Mouse (Mus musculus) gastrocnemius, postnatal 25 days (tissue): Measurements from ENCODE around the gene Ugt1a10. TPM values are rescaled to one million over a fixed set of nuclear protein-coding genes. Genes with fewer than 3 reads are reported as not detected.

Experiments
- DNase-seq: peaks from one replicate; pipeline ENCODE4 v3.0.0; 2022
- total RNA-seq, 2 experiments: library from RNA; stranded (reverse); gene quantifications; 1 replicate in 1 of 2; 2 replicates in 1 of 2; pipeline ENCODE4 v1.2.3; 2021

Gene Ugt1a10
- total RNA-seq, 2 experiments from 2014 or later, result not detected

DNA sequence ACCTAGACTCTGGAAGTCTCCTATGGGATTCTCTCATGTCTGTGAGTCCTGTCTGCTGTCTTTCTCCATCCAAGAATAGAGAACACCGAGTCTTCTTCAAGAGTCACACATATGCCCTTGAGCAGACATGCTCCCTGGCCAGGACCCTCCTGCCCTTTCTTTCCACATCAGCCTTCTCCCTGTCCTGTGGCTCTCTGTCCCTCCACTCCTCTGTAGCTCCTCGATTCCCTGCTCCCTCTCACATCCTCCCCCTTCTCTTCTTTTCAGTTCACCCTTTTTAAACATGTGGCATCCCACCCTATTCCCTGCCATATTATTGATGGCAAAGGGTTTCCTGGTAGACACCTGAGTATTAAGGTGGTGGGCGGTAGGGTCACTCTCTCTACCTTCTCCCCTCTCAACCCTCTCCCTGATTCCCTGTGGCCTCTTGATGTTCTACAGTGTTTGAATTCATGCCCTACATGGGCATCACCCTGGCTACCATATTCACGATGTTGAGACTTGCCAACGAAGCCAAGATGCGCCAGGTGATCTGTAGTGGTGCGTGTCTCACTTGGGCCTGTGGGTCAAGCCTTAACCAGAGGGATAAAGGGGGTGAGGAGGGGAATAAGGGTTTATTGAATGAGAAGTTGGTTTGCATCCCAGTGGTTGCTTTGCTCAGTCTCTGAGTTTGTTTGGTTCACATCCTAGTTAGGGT, 176.8 kb downstream of the Ugt1a10 start:
- DNase-seq, result no peak

- DNase-seq, result no peak
Measured at GRCm38 (mm10) chr1:88232664-88233380, 177.6 kb downstream of the Ugt1a10 start.

DNA sequence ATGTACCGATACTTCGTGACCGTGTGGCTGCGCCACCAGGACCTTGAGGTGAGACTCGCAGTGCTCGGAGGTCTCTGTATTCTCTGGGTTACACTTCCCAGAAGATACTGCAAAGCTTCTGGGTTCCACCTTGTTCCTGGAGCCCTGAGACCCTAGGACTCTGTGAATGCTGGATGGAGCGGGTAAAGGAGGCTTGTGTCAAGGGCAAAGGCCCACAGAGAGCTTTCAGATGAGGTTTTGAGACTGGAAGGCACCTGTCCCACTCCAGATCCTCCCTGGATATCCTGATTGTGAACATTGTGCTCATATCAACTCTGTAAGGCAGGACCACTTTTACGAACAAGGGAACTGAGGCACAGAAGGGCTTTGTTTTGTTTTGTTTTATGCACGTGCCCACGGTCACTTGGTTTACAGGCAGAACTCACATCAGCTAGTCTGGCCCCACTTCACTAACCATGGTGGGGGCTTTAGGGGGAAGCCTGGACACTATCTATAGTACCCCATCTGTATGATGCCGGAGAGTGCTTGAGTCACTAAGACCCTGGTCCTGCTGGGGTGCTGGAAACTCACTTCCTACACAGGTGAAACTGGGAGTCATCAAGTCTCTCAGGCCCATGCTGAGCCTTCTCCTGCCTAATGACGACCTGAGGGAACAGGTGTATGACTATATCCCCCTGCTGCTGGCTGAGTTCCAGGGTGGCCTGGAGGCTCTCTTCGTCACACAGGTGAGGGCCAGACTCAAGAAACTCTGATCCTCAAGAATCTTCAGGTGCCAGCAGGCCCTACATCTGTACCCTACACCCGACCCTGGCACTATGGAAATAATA, 178.4 kb downstream of the Ugt1a10 start:
- no peak for DNase-seq

- no peak for DNase-seq
Measured at GRCm38 (mm10) chr1:88234248-88234610, 179.0 kb downstream of the Ugt1a10 start.

DNA sequence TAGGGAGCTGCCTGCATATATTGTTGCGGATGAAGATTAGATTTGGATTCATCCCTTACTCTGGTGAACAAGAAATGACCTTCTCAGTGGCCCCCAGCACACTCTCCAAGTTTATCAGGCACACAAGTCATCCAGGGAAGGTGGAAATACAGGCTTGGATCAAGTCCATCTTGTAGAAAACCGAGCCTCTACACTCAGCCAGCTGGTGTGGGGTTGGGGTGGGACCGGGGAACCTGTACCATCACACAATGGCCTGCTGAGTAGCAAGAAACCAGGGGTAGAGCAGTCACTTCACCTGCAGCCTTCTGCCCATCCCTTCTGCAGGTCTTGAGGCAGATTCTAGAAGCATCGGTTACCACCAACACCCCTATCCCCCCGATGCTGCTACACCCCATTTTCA, 179.5 kb downstream of the Ugt1a10 start:
- no peak for DNase-seq

DNA sequence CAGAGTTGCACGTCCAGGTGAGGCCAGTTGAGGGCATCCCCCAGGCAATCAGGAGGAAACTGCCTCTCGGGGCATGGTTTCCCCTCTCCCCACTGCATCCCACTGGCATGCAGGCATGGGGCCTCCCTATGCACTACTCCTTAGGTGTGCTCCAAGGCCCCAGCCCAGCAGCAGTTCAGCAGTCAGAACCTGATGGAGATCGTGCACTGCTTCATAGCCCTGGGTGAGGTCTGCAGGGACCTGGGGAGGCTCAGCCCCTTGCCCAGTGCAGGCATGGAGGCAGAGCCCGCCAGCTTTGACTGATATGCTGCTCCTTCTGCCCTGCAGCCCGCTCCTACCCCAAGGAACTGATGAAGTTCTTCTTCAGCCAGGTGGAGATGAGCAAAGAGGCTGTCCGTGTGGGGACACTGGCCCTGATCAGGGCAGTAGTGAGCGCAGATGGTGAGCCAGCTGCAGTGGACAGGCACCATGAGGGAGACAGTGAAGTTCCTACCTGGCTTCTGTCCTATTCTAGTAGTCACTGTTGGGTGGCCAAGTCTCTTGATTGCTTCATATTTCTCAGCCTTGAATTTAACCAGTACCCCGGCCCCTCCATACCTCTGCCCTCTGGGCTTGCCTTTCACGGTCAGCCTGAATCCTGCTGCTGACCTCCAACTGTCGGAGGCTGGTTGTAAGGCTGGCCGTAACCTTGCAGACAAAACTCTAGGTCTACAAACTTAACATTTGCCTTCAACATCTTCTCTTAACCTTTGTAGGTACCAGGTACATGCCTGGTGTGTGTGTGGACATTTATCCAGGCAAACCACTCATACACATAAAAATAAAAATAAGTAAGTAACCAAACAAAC, 180.1 kb downstream of the Ugt1a10 start:
- no peak for DNase-seq

DNA sequence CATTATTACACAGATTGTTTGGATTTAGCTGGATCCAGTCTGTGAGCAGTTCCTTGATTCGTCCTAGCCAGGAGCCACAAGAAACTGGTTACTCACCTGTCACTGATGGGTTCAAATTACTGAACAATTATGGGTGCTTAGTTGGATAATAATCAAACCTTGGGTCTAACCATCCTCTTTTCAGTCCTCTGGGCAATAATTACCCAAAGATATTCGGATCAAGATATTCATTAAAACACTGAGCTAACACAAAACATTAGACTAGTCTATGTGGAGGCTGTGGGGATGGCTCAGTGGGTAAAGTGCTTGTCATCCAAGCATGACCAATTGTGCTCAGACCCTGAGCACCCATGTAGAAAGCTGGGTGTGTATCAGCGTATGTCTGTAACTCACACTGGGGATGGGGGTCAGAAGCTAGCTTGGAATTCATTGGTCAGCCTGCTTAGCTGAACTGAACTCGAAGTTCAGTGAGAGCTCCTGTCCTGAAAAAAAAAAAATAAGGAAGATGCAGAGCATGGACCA, 180.8 kb downstream of the Ugt1a10 start:
- no peak for DNase-seq

GRCm38 (mm10) chr1:88237311-88237710, 182.1 kb downstream of the Ugt1a10 start:
- no peak for DNase-seq

DNA sequence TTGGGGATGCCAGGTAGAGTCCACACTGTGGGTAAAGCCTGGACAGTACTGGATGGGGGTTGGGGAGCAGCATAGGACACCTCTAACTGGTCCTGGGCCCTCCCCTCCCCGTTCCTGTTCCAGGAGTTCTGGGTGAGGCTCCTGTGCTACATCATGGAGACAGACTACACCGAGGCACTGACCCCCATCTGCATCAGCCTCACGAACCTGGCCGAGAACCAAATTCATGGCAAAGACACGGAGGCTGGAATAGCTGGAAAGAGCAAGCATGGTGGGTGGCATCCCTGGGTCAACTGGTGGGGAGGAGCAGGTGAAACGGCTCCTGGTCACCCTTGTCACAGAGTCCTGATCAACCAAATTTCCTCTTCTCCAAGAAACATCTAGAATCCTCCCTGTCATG, 183.6 kb downstream of the Ugt1a10 start:
- no peak for DNase-seq

GRCm38 (mm10) chr1:88240072-88240471, 184.9 kb downstream of the Ugt1a10 start:
- DNase-seq, result no peak

- no peak for DNase-seq
Measured at GRCm38 (mm10) chr1:88240579-88240978, 185.4 kb downstream of the Ugt1a10 start.

- DNase-seq, result no peak
Measured at GRCm38 (mm10) chr1:88243861-88244260, 188.7 kb downstream of the Ugt1a10 start.

GRCm38 (mm10) chr1:88245881-88246280, 190.7 kb downstream of the Ugt1a10 start:
- DNase-seq, result no peak

- DNase-seq, result no peak
Measured at GRCm38 (mm10) chr1:88246386-88246785, 191.2 kb downstream of the Ugt1a10 start.

DNA sequence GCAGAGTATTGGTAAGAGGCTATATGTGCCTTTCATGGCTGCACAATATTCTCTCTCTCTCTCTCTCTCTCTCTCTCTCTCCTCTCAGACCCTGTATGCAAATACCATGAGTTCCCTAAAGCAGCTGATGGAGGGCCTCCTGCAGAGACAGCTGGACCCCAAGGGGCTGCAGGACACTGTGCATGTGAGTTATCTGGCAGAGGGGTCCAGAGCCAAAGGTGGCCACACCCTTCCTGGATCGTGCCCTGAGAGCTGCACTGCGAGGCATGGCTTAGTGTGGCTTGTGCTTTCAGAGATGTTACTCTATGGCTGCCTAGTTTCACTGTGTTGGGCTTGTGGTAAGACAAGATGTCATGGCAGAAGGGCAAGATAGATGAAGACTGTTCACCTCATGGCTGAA, 192.5 kb downstream of the Ugt1a10 start:
- no peak for DNase-seq

GRCm38 (mm10) chr1:88248658-88249057, 193.5 kb downstream of the Ugt1a10 start:
- no peak for DNase-seq

- DNase-seq, result no peak
Measured at GRCm38 (mm10) chr1:88249596-88249995, 194.4 kb downstream of the Ugt1a10 start.

DNA sequence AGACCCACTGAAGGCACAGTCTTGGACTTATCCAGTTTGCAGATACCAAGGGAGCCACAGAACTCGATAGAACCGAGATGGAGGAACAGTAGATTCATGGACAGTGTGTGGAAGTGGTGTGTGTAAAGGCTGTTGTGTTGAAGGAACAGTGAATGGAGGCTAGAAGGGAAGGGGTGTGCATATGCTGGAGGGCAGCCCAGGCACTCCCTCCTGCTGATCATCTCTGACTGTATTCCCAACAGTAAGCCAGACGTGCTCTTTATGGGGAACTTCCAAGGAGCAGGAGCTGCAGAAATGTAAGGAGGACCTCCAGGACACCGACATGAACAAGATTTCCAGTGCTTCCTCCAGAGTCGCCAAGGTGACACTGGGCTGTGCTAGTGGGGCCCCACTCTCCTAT, 194.8 kb downstream of the Ugt1a10 start:
- DNase-seq, result no peak

- DNase-seq, result no peak
Measured at GRCm38 (mm10) chr1:88253106-88253505, 197.9 kb downstream of the Ugt1a10 start.

GRCm38 (mm10) chr1:88253540-88253939, 198.4 kb downstream of the Ugt1a10 start:
- DNase-seq, result no peak

GRCm38 (mm10) chr1:88254793-88255465, 199.7 kb downstream of the Ugt1a10 start:
- DNase-seq, result no peak
